Mouse (Mus musculus): ENCODE results near the gene Kat6b.

Kat6b gene

DNA sequence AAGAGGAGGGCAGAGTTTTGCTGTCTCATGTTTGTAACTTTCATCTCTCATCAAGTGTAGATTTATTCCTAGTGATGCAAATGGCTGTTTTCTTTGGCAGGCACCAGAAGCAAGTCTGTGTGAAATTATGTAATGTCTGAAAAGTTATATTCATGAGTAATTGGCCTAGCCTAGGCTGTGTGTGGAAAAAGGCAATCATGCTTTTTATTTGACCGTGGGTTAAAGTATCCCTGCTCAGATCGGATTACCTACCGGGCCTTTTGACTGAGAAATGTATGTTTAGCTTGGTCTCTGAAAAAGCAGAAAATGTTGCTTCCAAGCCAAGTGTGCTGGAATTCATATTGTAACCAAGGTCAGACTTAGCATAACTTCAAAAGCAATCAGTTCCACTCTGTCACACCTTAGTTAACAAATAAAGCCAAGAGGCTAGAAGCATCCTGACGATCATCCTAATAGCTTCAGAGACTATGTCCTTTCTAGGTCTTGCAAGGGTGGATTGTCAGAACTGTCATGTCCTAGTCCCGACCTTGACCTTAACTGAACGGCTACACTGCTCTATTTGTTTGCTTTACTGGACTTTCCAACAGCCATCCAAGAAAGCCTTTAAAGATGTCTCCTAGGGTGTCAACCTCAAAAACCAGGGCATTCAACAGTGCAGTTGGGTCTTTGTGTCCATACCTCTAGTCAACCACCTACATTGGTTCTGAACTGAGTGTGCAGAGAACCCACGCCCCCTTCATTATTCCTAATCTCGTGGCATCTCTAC, 111.9 kb downstream of the Kat6b start:
- no peak for DNase-seq (ENCODE audit: low spot score in 2 of 2)

- DNase-seq (ENCODE audit: low spot score in 2 of 2), result no peak
Observed at GRCm38 (mm10) chr14:21599446-21600173, 118.4 kb downstream of the Kat6b start.

DNA sequence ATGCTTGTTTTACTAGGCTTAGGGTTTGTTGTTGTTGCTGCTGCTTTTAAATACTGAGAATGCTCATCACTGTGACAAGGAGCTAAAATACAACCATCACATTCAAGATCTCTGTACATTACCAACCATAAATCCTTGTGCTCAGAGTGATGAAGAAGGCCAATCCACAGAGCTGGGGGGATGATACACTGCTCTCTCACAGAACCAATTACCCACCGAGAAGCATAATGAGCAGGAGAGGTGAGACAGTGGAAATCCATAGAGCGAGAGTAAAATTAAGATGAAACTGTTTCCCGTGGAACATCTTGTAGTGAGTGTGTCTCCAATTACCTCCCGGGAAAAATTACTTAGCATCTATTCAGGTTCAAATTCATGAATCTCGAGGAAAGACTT, 118.9 kb downstream of the Kat6b start:
- DNase-seq (ENCODE audit: low spot score in 2 of 2), result no peak

DNA sequence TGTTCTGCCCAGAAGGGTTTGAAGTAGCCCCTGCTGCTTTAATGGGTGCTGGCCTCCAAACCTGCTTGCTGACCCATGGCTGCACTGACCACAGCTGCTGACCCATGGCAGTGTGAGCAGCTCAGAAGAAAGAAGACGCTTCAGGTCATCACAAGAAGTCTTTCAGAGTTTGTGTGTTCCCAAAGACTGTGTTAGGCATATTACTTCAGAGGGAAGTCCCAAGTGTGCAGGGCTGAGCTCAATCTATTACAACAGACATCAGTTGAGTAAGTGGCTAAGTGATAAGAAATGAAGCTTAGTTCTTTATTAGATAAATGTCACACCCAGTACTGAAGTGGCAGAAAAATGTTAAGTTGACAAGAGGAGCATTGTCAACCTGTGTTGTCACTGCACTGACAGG, 119.4 kb downstream of the Kat6b start:
- no peak for DNase-seq (ENCODE audit: low spot score in 2 of 2)

DNA sequence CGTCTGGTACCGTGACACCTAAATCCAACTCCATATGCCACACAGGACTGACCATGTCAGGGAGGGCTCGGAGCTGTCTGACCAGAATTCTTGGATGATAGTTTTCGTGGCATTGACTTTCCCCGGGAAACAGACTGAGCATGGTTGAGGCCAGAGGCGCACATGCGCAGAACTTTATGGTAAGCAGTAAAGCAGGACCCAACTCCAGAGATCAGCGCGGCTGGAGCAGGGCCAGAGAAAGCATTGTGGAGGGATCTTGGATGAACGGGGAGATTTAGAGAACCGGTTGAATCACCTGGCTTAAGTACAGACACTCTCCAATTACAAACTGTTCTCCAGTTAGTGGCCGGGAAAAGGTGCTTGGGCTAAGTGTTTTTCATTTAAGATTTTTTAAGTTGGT, 120.9 kb downstream of the Kat6b start:
- no peak for DNase-seq (ENCODE audit: low spot score in 2 of 2)

- DNase-seq (ENCODE audit: low spot score in 2 of 2), result no peak
Observed at GRCm38 (mm10) chr14:21602937-21603336, 121.7 kb downstream of the Kat6b start.

GRCm38 (mm10) chr14:21607686-21608085, 126.5 kb downstream of the Kat6b start:
- no peak for DNase-seq (ENCODE audit: low spot score in 2 of 2)

DNA sequence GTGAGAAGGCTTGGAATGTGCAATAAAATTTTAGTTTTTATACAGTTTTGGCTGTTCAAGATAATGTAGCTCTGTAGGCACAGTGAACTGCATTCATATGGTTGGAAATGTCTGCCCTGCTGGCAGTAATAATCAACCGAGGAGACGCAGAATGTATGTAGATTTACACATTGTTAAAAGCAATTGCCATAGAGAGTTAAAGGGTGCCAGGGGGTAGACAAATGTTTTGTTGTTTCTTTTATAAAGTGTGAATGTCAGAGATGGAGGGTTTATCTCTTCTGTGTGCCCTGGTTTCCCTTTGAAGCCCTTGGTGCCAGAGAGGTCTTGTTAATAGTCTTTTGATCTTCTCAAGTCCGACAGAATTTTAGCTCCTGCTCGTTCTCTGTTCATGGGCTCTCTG, 127.7 kb downstream of the Kat6b start:
- no peak for DNase-seq (ENCODE audit: low spot score in 2 of 2)

DNA sequence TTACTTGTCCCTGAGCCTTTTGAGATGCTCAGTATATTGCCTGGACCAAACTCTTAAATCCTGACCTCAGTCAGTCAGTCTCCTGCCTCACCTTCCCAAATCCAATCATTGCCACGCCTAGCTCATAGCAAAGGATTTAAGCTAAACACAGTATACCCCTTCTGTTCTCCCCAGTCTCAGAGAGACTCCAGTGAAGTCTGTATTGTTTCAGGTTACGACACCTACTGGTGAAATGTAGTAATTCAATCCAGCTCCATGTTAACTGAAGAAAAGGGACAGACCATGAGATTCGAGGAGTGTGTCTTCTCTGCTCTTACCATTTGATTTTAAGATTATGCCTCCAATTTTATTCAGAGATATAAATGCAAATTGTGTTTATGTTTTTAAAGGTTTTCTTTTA, 129.0 kb downstream of the Kat6b start:
- no peak for DNase-seq (ENCODE audit: low spot score in 2 of 2)

GRCm38 (mm10) chr14:21613031-21613430, 131.8 kb downstream of the Kat6b start:
- no peak for DNase-seq (ENCODE audit: low spot score in 2 of 2)

DNA sequence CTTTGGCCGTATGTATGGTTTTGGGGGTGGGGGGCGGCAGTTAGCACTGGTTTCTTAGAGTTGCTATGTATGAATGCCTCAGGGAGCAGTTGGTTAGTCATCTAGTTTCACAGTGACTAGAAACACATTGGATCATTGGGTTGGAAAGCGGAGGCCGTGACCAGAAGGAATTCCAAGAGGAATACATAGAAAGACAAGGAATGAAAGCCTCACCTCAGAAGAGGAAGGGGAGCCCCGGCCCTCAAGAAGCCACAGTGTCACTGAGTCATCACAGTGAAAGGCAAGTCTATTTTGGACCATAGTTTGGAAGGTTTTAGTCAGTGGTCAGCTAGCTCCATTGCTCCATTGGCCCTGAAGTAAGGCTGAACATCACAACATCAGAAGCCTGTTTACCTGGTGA, 132.9 kb downstream of the Kat6b start:
- DNase-seq (ENCODE audit: low spot score in 2 of 2), result no peak

DNA sequence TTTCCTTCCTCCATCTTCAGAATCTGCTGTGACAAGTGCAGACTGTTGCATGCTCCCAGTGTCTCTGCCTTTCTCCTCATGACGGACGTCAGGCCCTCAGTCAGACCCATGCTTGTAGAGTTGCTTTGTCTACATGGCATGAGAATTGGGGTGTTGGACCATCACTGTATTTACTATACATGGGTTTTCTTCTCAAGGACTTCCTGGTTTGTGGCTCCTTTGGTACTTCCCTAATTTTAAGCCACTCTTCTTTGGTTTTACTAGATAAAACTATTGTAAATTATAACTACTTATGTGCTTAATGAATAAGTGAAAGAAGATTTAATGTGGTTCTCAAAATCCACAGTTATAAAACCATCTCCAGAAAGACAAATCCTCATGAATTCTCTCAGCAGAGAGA, 134.6 kb downstream of the Kat6b start:
- DNase-seq (ENCODE audit: low spot score in 2 of 2), result no peak

DNA sequence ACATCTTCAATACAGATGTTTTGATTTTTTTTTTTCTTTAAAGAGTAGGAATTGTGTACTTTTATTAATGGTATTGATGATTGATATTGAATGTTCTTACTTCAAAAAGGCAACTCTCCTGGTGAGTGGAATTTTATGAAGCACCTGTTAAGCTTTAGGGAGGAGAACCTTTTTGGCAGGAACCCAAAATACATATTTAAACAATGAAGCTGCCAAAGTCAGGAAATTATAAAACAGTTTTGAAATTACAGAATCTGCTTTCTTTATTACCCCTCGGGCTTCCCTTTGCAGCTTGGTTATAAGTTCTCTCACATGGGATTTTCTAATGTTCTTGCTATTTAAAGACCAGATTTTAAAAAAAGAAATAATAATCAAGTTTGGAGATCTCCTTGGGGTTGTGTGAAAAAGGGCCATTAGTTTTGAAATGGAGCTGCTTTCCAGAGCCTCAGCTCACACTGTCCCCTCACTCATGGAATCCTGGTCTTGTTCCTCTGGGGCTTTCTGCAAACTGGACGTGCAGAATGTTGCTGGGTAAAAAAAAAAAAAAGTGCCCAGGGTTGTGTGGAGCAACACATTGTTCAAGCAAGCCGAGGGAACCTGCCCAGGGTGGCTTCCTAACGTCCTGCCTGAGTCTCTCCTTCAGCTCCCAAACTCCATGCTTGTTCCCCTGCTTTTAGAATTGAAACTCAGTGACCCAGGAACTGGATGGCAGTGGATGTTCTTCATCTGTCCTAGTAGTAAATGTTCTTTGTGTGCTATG, 136.2 kb downstream of the Kat6b start:
- DNase-seq (ENCODE audit: low spot score in 2 of 2), result no peak

- DNase-seq (ENCODE audit: low spot score in 2 of 2), result no peak
Observed at GRCm38 (mm10) chr14:21619951-21620350, 138.7 kb downstream of the Kat6b start.

GRCm38 (mm10) chr14:21625946-21626345, 144.7 kb downstream of the Kat6b start:
- no peak for DNase-seq (ENCODE audit: low spot score in 2 of 2)

DNA sequence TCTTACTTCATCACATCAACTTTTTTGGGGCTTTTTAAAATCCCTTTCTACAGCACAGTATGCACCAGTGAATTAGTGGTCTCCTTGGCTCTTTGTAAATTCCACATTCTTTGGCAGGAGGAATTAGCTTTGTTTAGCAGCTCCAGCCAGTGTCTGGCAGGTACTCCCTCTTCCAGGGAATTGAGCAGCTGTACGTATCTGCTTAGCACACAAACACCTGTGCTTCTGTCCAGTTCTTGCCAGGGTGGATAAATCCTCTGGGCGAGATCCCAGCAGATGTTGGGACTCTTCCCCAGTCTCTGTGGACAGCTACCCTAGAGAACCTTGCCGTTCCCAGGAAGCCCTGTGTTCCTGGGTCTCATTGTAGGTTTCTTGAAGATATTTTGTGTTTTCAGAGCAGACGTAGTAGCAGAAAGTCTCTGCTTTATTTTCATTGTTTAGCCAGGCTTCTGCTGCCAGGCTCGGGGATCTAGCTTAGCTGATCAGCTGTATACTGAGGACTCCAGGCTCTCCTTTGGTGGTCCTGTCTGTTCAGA, 150.5 kb downstream of the Kat6b start:
- DNase-seq (ENCODE audit: low spot score in 2 of 2), result no peak

DNA sequence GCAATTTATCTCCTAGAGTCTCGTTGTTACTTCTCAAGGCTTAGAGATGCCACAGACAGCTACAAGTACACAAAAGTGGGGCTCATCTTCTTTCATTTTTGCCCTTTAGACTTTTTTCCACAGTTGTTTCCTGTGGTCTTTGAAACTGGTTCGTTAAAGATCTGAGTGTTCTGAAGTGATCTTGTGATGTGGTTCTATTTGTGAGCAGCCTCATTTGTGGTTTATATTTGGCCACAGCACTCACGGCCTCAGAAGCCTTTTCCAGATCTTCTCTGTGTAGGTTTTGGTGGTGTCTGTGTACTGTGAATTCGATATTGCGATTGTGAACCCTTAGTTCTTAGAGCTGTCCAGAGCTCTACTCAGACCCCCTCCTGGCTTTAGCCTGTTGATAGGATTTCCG, 155.3 kb downstream of the Kat6b start:
- no peak for DNase-seq (ENCODE audit: low spot score in 2 of 2)

GRCm38 (mm10) chr14:21640806-21641435, 159.7 kb downstream of the Kat6b start:
- DNase-seq (ENCODE audit: low spot score in 2 of 2), result no peak

GRCm38 (mm10) chr14:21653813-21654212, 172.6 kb downstream of the Kat6b start:
- DNase-seq (ENCODE audit: low spot score in 2 of 2), result no peak

DNA sequence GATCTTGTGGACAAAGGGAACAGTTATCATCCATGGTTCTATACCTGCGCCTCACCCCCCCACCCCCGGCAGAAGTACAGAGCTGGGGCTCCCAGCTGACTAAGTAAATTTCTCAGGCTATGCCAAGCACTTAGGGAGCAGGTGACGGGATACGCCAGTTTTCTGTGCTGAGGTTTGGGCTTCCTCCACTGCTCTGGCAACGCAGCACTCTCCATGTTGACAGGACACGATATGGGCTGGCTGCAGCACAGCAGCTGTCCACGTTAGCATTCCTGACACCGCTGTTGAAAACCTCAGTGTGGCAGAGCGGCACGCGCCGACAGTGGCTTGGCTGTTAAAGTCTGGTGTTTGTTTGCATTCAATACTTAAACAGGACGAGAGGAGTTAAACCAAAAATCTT, 177.9 kb downstream of the Kat6b start:
- DNase-seq (ENCODE audit: low spot score in 2 of 2), result no peak

GRCm38 (mm10) chr14:21659652-21660051, 178.4 kb downstream of the Kat6b start:
- DNase-seq (ENCODE audit: low spot score in 2 of 2), result peak in 1 of 2 experiments; percentile 44
